Mouse (Mus musculus): Measurements from ENCODE around the gene Ints4.
"Not testable (repeated sequence)": the region's sequence is repeated elsewhere in the genome, so short reads cannot be mapped to it uniquely, and the experiment has no call there.

The Ints4 gene

GRCm38 (mm10) chr7:97480821-97481339 is at the start of gene Ints4:
Gene Ints4 (plus strand): TSS chr7:97480956.
- DNase-seq (ENCODE audit: extremely low read depth, low read depth, low spot score), result peak; percentile 90

GRCm38 (mm10) chr7:97433517-97433916 is 47.2 kb upstream of the Ints4 start:
- DNase-seq (ENCODE audit: extremely low read depth, low read depth, low spot score), result not testable (repeated sequence)

GRCm38 (mm10) chr7:97434517-97434916 is 46.2 kb upstream of the Ints4 start:
- no peak for DNase-seq (ENCODE audit: extremely low read depth, low read depth, low spot score)

GRCm38 (mm10) chr7:97438986-97439385 is 41.8 kb upstream of the Ints4 start:
- no peak for DNase-seq (ENCODE audit: extremely low read depth, low read depth, low spot score)

GRCm38 (mm10) chr7:97446171-97446925 is 34.4 kb upstream of the Ints4 start:
- peak; percentile 92 for DNase-seq (ENCODE audit: extremely low read depth, low read depth, low spot score)

- no peak for DNase-seq (ENCODE audit: extremely low read depth, low read depth, low spot score)
Observed at GRCm38 (mm10) chr7:97447050-97447531, 33.7 kb upstream of the Ints4 start.

- not testable (repeated sequence) for DNase-seq (ENCODE audit: extremely low read depth, low read depth, low spot score)
Observed at GRCm38 (mm10) chr7:97451023-97451422, 29.7 kb upstream of the Ints4 start, which contains the start of gene Kctd14. Gene Kctd14 (plus strand): TSS chr7:97451323.

GRCm38 (mm10) chr7:97452196-97452595 is 28.6 kb upstream of the Ints4 start:
- no peak for DNase-seq (ENCODE audit: extremely low read depth, low read depth, low spot score)

- DNase-seq (ENCODE audit: extremely low read depth, low read depth, low spot score), result no peak
Observed at GRCm38 (mm10) chr7:97453141-97453921, 27.4 kb upstream of the Ints4 start.

- no peak for DNase-seq (ENCODE audit: extremely low read depth, low read depth, low spot score)
Observed at GRCm38 (mm10) chr7:97454795-97455194, 26.0 kb upstream of the Ints4 start.

- DNase-seq (ENCODE audit: extremely low read depth, low read depth, low spot score), result no peak
Observed at GRCm38 (mm10) chr7:97455577-97455976, 25.2 kb upstream of the Ints4 start.

- DNase-seq (ENCODE audit: extremely low read depth, low read depth, low spot score), result no peak
Observed at GRCm38 (mm10) chr7:97473001-97473400, 7.8 kb upstream of the Ints4 start.

- no peak for DNase-seq (ENCODE audit: extremely low read depth, low read depth, low spot score)
Observed at GRCm38 (mm10) chr7:97479349-97479748, 1.4 kb upstream of the Ints4 start.

- no peak for DNase-seq (ENCODE audit: extremely low read depth, low read depth, low spot score)
Observed at GRCm38 (mm10) chr7:97480290-97480689, 466 bp upstream of the Ints4 start.

GRCm38 (mm10) chr7:97483378-97483777 is 2.6 kb downstream of the Ints4 start:
- DNase-seq (ENCODE audit: extremely low read depth, low read depth, low spot score), result no peak

GRCm38 (mm10) chr7:97491157-97491556 is 10.4 kb downstream of the Ints4 start:
- no peak for DNase-seq (ENCODE audit: extremely low read depth, low read depth, low spot score)

- no peak for DNase-seq (ENCODE audit: extremely low read depth, low read depth, low spot score)
Observed at GRCm38 (mm10) chr7:97492420-97492819, 11.7 kb downstream of the Ints4 start.

GRCm38 (mm10) chr7:97495052-97495451 is 14.3 kb downstream of the Ints4 start:
- no peak for DNase-seq (ENCODE audit: extremely low read depth, low read depth, low spot score)

GRCm38 (mm10) chr7:97500555-97501209 is 19.9 kb downstream of the Ints4 start:
- DNase-seq (ENCODE audit: extremely low read depth, low read depth, low spot score), result no peak

- DNase-seq (ENCODE audit: extremely low read depth, low read depth, low spot score), result no peak
Observed at GRCm38 (mm10) chr7:97514786-97515185, 34.0 kb downstream of the Ints4 start.

- no peak for DNase-seq (ENCODE audit: extremely low read depth, low read depth, low spot score)
Observed at GRCm38 (mm10) chr7:97519935-97520334, 39.2 kb downstream of the Ints4 start.
